Comparison of ENCODE assay signal across 8 mouse cellular contexts in the genomic region with DNA sequence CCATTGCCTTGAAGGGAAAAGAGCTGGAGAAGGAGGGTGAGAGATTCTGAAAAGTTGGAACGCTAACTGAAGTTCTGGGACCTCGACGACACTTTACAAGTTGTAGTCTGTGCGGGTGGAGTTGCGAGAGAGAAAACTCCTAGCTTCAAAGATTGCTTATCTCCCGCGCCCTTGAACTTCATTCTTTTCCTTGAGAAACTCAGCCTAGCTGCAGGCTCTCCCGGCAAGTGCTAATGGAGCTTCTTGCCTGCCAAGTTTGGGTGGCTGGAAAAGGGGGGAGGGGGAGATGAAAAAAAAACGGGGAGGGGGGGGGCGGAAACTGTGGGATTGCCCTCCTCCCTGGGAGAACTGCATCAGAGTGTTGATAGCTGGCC. TPM values are rescaled to one million over a fixed set of nuclear protein-coding genes. Genes with fewer than 3 reads are reported as not detected.
DNase-seq lines count a peak whose midpoint lies in the region; ATAC-seq and TF ChIP-seq lines count a peak whose summit lies in the region.

No protein-coding gene starts in this region.

- WGBS in embryonic facial prominence, embryonic 15.5 days = 4% methylated on average over 10 of the region's 10 CpGs
- WGBS in intestine, postnatal 0 days = 0% methylated on average over 10 of the region's 10 CpGs
- 2% methylated on average over 10 of the region's 10 CpGs for WGBS in neural tube, embryonic 14.5 days

- peaks cover 42% of the 10 kb centered on the region for H3K4me1 ChIP-seq in embryonic facial prominence, embryonic 15.5 days
- no peaks in the 10 kb centered on the region for H3K4me1 ChIP-seq in intestine, postnatal 0 days (replicated peaks; ENCODE audit: control insufficient read depth, insufficient read depth, low read length)
- peaks cover 16% of the 10 kb centered on the region; the same call in 1 of the 2 replicates for H3K4me1 ChIP-seq in neural tube, embryonic 14.5 days (ENCODE audit: control insufficient read depth, insufficient read depth, low read length)

- TF ChIP-seq CTCF in left cerebral cortex, adult 2 months (IDR thresholded peaks at IDR 0.05) = no peak
- no peak for TF ChIP-seq CTCF in intestine, postnatal 0 days (IDR thresholded peaks at IDR 0.05; ENCODE audit: low read depth)

- H3K27me3 ChIP-seq in embryonic facial prominence, embryonic 15.5 days = peaks cover 6% of the 10 kb centered on the region; the same call in 1 of the 2 replicates
- no peaks in the 10 kb centered on the region for H3K27me3 ChIP-seq in intestine, postnatal 0 days (replicated peaks; ENCODE audit: control insufficient read depth, insufficient read depth, low read length)
- H3K27me3 ChIP-seq in neural tube, embryonic 14.5 days (ENCODE audit: control insufficient read depth, insufficient read depth, low read length) = peaks cover 7% of the 10 kb centered on the region; the same call in 1 of the 2 replicates

- peak overlapping the region; percentile 64 for H3K9ac ChIP-seq in embryonic facial prominence, embryonic 15.5 days
- H3K9ac ChIP-seq in intestine, postnatal 0 days (ENCODE audit: low read depth, low read length) = peak overlapping the region; percentile 75
- H3K9ac ChIP-seq in neural tube, embryonic 14.5 days (replicated peaks; ENCODE audit: low read depth, low read length) = peak overlapping the region; percentile 68

- peak overlapping the region; percentile 68 for H3K4me3 ChIP-seq in left cerebral cortex, adult 2 months
- H3K4me3 ChIP-seq in embryonic facial prominence, embryonic 15.5 days (replicated peaks) = peak overlapping the region; percentile 66
- peak overlapping the region; percentile 63 for H3K4me3 ChIP-seq in intestine, postnatal 0 days (ENCODE audit: low read depth, low read length)
- peak overlapping the region; percentile 45 for H3K4me3 ChIP-seq in neural tube, embryonic 14.5 days (ENCODE audit: low read depth, low read length)

- no peaks in the 10 kb centered on the region for H3K9me3 ChIP-seq in embryonic facial prominence, embryonic 15.5 days (replicated peaks)
- no peaks in the 10 kb centered on the region for H3K9me3 ChIP-seq in intestine, postnatal 0 days (ENCODE audit: control insufficient read depth)
- H3K9me3 ChIP-seq in neural tube, embryonic 14.5 days (ENCODE audit: control insufficient read depth, low read length) = no peaks in the 10 kb centered on the region

- DNase-seq in left cerebral cortex, adult 2 months (ENCODE audit: extremely low spot score in 1 of 2, low spot score in 2 of 2) = no peak
- DNase-seq in left cerebral cortex, postnatal 36 days (ENCODE audit: low spot score in 2 of 2) = no peak
- no peak for DNase-seq in right cerebral cortex, postnatal 36 days (ENCODE audit: low spot score in 2 of 2)
- DNase-seq in gastrocnemius, adult 8-10 months (ENCODE audit: low spot score in 2 of 2) = no peak
- no peak for DNase-seq in left cerebral cortex, postnatal 25 days (ENCODE audit: low spot score in 2 of 2)

- peak overlapping the region; percentile 81 for H3K27ac ChIP-seq in left cerebral cortex, adult 2 months
- peak overlapping the region; percentile 70 for H3K27ac ChIP-seq in embryonic facial prominence, embryonic 15.5 days (replicated peaks)
- H3K27ac ChIP-seq in intestine, postnatal 0 days (ENCODE audit: low read depth, low read length) = peak overlapping the region; percentile 35; the same call in 1 of the 2 replicates
- peak overlapping the region; percentile 16; the same call in 1 of the 2 replicates for H3K27ac ChIP-seq in neural tube, embryonic 14.5 days (ENCODE audit: low read depth, low read length)

- H3K36me3 ChIP-seq in embryonic facial prominence, embryonic 15.5 days = no peaks in the 10 kb centered on the region
- 0 out of 2 replicates have a peak, but pooled peaks cover 3% of the 10 kb centered on the region for H3K36me3 ChIP-seq in intestine, postnatal 0 days (ENCODE audit: control insufficient read depth, insufficient read depth)
- H3K36me3 ChIP-seq in neural tube, embryonic 14.5 days (ENCODE audit: control insufficient read depth, insufficient read depth, low read length) = no peaks in the 10 kb centered on the region

- ATAC-seq in embryonic facial prominence, embryonic 15.5 days (ENCODE audit: insufficient number of reproducible peaks, low FRiP score, low TSS enrichment, low read depth) = no peak
- ATAC-seq in intestine, postnatal 0 days = no peak
- no peak for ATAC-seq in neural tube, embryonic 14.5 days (ENCODE audit: low read depth)

- intact Hi-C loops in left cerebral cortex, adult 2 months (cut with DNase I) = loop anchor here (5.0 kb wide), 2 partner anchors 41 to 56 kb away; no protein-coding TSS in a partner anchor
- intact Hi-C loops in left cerebral cortex, postnatal 36 days (cut with DNase I) = loop anchor here (5.0 kb wide), 1 partner anchor 41 kb away; no protein-coding TSS in a partner anchor
- intact Hi-C loops in left cerebral cortex, postnatal 25 days (cut with DNase I) = no loop called here

- H3K4me2 ChIP-seq in embryonic facial prominence, embryonic 15.5 days (replicated peaks) = peak overlapping the region; percentile 75
- peak overlapping the region; percentile 91 for H3K4me2 ChIP-seq in intestine, postnatal 0 days (replicated peaks; ENCODE audit: low read depth)
- peak overlapping the region; percentile 96 for H3K4me2 ChIP-seq in neural tube, embryonic 14.5 days (ENCODE audit: low read depth, low read length)

RNA-seq across cellular contexts. Expression of a gene that starts 0.9 kb away (rescaled TPM):
- total RNA-seq in left cerebral cortex, adult 2 months (2021) = 10 to 100 TPM; 63.7 to 64.9 TPM
- total RNA-seq in left cerebral cortex, postnatal 36 days (2021) = 10 to 100 TPM; 53.4 to 70.4 TPM
- polyA plus RNA-seq in embryonic facial prominence, embryonic 15.5 days (2015; fragmentation: Nextera tagmentation; extraction: Ambion mirVana) = 81.4 and 82.5 TPM in 2 replicates
- polyA plus RNA-seq in intestine, postnatal 0 days (2015; fragmentation: Nextera tagmentation; extraction: Ambion mirVana) = 24.2 and 29.4 TPM in 2 replicates
- polyA plus RNA-seq in neural tube, embryonic 14.5 days (2014; fragmentation: Nextera tagmentation; extraction: Ambion mirVana) = 45.0 and 57.8 TPM in 2 replicates
- 10 to 100 TPM; 47.0 to 80.7 (median 56.9) TPM for total RNA-seq in gastrocnemius, adult 8-10 months (2022)
- 10 to 100 TPM; 55.3 to 63.8 TPM for total RNA-seq in left cerebral cortex, postnatal 25 days (2021)

Comparison
In these comparisons a context has a peak if more than half of its experiments do, and no peak if none do; other contexts are left out.
1. H3K27ac ChIP-seq: peak in every context shown above with its lines; median percentile 81 in left cerebral cortex, adult 2 months; 70 in embryonic facial prominence, embryonic 15.5 days; 35 in intestine, postnatal 0 days; 16 in neural tube, embryonic 14.5 days.